Mouse (Mus musculus) intestine, postnatal 0 days (tissue): ENCODE data around the gene Nenf. TPM values are rescaled to one million over a fixed set of nuclear protein-coding genes. Genes with fewer than 3 reads are reported as not detected.

Source experiments
- ATAC-seq: fragments of 200-750 bp; cut with Nextera tagmentation; 2 replicates; pipeline ENCODE4 v1.8.0; 2017; ENCODE audit warnings: mild to moderate bottlenecking, moderate TSS enrichment, moderate library complexity
- H3K27ac ChIP-seq: fragments of 300-500 bp; sonication (generic); 2 replicates; pipeline ENCODE4 v1.5.1; 2014; ENCODE audit warnings: mild to moderate bottlenecking, low read depth, low read length, moderate library complexity
- H3K27me3 ChIP-seq: fragments of 300-500 bp; sonication (generic); replicated peaks from 2 replicates; pipeline ENCODE4 v1.6.1; 2014; ENCODE audit warnings: low read length, mixed read lengths; ENCODE audit not compliant: control insufficient read depth, insufficient read depth
- H3K36me3 ChIP-seq: fragments of 300-500 bp; sonication (generic); 2 replicates; pipeline ENCODE4 v1.6.1; 2014; ENCODE audit warnings: mild to moderate bottlenecking, moderate library complexity; ENCODE audit not compliant: control insufficient read depth, insufficient read depth
- H3K4me1 ChIP-seq: fragments of 300-500 bp; sonication (generic); replicated peaks from 2 replicates; pipeline ENCODE4 v1.6.1; 2014; ENCODE audit warnings: antibody characterized with exemption, low read length, mixed read lengths; ENCODE audit not compliant: control insufficient read depth, insufficient read depth
- H3K4me2 ChIP-seq: fragments of 300-500 bp; sonication (generic); replicated peaks from 2 replicates; pipeline ENCODE4 v1.6.1; 2014; ENCODE audit warnings: low read depth, mild to moderate bottlenecking, moderate library complexity
- H3K4me3 ChIP-seq: fragments of 300-500 bp; sonication (generic); 2 replicates; pipeline ENCODE4 v1.5.1; 2014; ENCODE audit warnings: low read depth, low read length
- H3K9ac ChIP-seq: fragments of 300-500 bp; sonication (generic); 2 replicates; pipeline ENCODE4 v1.6.1; 2014; ENCODE audit warnings: mild to moderate bottlenecking, low read depth, low read length
- H3K9me3 ChIP-seq: fragments of 300-500 bp; sonication (generic); 2 replicates; pipeline ENCODE4 v1.6.1; 2016; ENCODE audit warnings: mixed run types; ENCODE audit not compliant: control insufficient read depth
- CTCF ChIP-seq: sonication (generic); IDR thresholded peaks from 2 replicates; pipeline ENCODE4 v1.5.1; 2016; ENCODE audit warnings: low read depth, mild to moderate bottlenecking, control low read depth, antibody characterized with exemption, moderate library complexity
- WGBS: fragments of 180-500 bp; shearing (Covaris S2); extraction: QIAGEN DNeasy Blood & Tissue Kit; methylation state at CpG from one replicate; pipeline ENCODE4 v1.1.7; 2014; 5-methylcytosine and 5-hydroxymethylcytosine counted together
- polyA plus RNA-seq: library from polyadenylated mRNA; unstranded; fragments of >200 nt; fragmentation: Nextera tagmentation; extraction: Ambion mirVana; gene quantifications from 2 replicates; pipeline ENCODE4 v1.2.1, GENCODE M21; 2015

The Nenf gene
- polyA plus RNA-seq, 1 experiment from 2014 or later, result 174 TPM

DNA sequence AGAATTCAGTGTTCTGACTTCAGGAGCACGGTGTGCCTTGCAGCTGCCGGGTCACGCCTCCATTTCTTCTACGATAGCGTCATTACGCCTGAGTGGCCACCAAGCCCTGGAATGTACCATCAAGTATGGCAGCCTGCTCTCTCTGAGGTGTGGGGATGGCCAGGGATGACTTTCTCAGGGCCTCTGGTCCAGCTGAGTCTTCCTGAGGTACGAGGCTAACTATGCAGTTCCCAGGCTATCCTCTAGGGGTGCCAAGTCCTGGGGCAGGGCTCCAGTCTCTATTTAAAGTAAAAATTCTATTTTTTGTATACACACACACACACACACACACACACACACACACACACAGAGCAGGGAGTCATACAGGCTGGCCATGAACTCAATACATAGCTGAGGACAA, 12.4 kb downstream of the Nenf start:
- Histone ChIP-seq H3K27me3 (no peaks in the 10 kb centered on the region), H3K9ac (no peak overlapping the region), H3K9me3 (no peaks in the 10 kb centered on the region), H3K4me3 (no peak overlapping the region), H3K4me2 (no peak overlapping the region), H3K27ac (no peak overlapping the region), H3K4me1 (no peaks in the 10 kb centered on the region), H3K36me3 (peaks cover 5% of the 10 kb centered on the region; the same call in 1 of the 2 replicates)
- no peak for ATAC-seq
- WGBS, result 70% methylated on average over 7 of the region's 7 CpGs
- TF ChIP-seq CTCF, result peak; percentile 68

DNA sequence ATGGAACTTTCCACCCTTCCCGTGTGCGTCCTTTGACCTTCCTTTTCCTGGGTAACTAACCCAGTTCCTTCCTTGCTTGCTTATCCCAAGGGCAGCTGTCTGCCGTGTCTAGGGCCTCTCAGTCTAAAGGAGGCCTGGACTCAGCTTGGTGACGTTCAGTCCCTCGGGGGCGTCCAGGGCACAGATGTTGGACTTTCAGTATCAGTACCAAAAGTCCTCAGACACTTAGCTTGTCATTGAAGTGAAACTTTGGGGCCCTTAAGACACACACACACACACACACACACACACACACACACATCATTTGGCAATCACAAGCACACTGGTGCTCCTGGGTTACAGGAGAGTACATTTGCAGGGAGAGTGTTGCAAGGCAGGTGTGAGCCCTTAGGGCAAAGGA, 13.8 kb downstream of the Nenf start:
- Histone ChIP-seq H3K27me3 (no peaks in the 10 kb centered on the region), H3K27ac (peak overlapping the region; percentile 46; the same call in 1 of the 2 replicates), H3K4me2 (no peak overlapping the region), H3K4me3 (no peak overlapping the region), H3K4me1 (no peaks in the 10 kb centered on the region), H3K36me3 (peaks cover 5% of the 10 kb centered on the region; the same call in 1 of the 2 replicates), H3K9me3 (no peaks in the 10 kb centered on the region), H3K9ac (no peak overlapping the region)
- TF ChIP-seq CTCF, result no peak
- ATAC-seq, result peak; percentile 81
- WGBS, result 55% methylated on average over 6 of the region's 6 CpGs

DNA sequence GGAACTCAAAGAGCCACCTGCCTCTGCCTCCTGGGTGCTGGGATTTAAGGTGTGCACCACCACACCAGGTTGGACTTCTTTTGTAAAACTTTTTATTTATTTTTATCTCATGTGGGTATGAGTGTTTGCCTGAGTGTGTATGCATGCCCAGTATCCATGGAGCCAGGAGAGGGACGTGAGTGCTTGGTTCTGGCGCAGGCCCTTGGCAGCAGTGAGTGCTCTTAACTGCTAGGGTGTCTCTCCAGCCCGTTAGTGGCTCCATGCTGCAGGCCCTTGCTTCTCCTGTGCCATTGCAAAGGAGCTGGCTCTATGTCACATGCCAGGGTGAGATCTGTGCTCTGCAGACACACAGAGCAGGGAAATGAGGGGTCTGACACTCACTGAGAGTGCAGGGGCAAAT, 14.3 kb downstream of the Nenf start:
- ATAC-seq, result no peak
- Histone ChIP-seq H3K4me2 (no peak overlapping the region), H3K9ac (no peak overlapping the region), H3K4me3 (no peak overlapping the region), H3K9me3 (no peaks in the 10 kb centered on the region), H3K36me3 (peaks cover 5% of the 10 kb centered on the region; the same call in 1 of the 2 replicates), H3K4me1 (no peaks in the 10 kb centered on the region), H3K27ac (peak overlapping the region; percentile 46; the same call in 1 of the 2 replicates), H3K27me3 (no peaks in the 10 kb centered on the region)
- WGBS, result 71% methylated on average over 3 of the region's 3 CpGs
- no peak for TF ChIP-seq CTCF

DNA sequence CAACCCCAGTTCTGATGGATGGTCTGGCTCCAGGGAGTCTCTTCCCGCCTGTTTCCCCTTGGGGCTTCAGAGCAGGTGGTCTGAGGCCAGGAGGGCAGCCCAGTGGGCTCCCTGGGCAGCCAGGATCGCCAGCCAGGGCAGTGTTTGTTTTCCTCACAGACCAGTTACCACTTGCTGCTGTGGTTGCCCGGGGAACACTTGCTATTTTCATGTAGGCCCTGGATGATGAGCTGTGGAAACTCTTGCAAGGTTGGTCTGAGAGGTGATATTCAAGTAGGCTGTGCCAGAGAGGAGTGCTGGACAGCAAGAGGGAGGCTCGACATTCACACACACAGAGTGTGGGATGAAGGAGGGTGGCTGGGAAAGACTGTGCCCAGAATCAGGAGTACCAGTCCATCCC, 16.1 kb downstream of the Nenf start:
- Histone ChIP-seq H3K4me1 (no peaks in the 10 kb centered on the region), H3K4me2 (no peak overlapping the region), H3K9me3 (no peaks in the 10 kb centered on the region), H3K9ac (no peak overlapping the region), H3K36me3 (no peaks in the 10 kb centered on the region), H3K27me3 (no peaks in the 10 kb centered on the region), H3K4me3 (no peak overlapping the region), H3K27ac (no peak overlapping the region)
- 59% methylated on average over 4 of the region's 4 CpGs for WGBS
- no peak for TF ChIP-seq CTCF
- ATAC-seq, result no peak

DNA sequence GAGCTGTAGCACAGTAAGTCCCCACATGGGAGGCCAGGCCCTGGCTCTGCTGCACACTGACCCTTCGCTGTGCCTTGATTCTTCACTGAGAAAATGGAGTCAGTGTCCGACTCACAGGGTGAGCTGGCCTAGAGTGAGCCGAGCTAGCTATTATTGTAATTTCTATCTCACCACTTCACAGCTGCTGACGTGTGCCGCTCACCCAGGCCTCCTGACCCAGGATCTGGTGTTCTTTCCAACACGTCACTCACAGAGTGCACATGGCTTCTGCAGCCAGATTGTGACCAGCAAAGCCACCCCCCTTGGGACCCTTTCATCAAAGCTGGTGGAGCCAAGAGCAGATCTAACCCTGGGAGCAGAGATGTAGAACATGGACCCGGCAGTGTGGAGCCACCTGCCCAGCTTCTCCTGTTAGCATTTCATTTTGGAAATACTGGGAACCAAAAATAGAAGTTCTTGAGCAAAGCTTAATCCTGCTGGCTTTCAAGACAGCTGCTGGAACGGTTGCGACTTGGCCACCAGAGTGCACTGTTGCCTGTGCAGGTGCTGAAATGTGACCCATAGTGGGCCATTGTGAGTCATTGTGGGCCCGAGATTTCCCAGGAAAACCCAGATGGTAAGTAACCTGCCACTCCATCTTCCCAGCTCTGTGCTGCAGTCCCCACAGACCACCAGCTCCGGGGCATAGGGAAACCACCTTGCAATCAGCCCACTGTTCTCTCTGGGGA, 18.6 kb downstream of the Nenf start:
- WGBS, result 55% methylated on average over 11 of the region's 11 CpGs
- H3K9me3 ChIP-seq, result no peaks in the 10 kb centered on the region

DNA sequence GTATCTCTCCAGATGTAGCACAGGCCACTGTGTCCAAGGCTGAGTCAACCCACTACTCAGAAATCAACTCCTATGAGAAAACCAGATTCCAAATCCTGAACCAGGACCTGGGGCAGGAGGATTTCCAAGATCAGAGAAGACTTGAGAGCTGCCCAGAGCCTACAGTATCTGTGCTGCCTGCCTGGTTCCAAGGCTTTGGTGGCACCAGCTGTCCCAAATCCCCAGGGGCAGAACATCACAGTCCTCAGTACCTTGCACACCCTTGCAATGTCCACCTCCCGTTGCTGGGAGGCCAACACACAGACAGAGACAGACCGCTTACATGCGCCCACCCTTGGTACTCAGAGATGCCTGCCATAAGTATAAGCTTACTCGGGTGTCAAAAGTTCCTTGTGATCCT, 19.7 kb downstream of the Nenf start:
- H3K4me2 ChIP-seq, result no peak overlapping the region
- WGBS, result 93% methylated on average over 4 of the region's 4 CpGs

More for the DNA sequence above, 18.6 kb downstream of the Nenf start:
- Histone ChIP-seq H3K36me3 (no peaks in the 10 kb centered on the region), H3K27ac (no peak overlapping the region), H3K4me3 (no peak overlapping the region), H3K9ac (no peak overlapping the region), H3K27me3 (no peaks in the 10 kb centered on the region), H3K4me2 (no peak overlapping the region), H3K4me1 (no peaks in the 10 kb centered on the region)
- TF ChIP-seq CTCF, result peak; percentile 83
- ATAC-seq, result no peak

More for the DNA sequence above, 19.7 kb downstream of the Nenf start:
- Histone ChIP-seq H3K36me3 (no peaks in the 10 kb centered on the region), H3K27me3 (no peaks in the 10 kb centered on the region), H3K9me3 (no peaks in the 10 kb centered on the region), H3K27ac (no peak overlapping the region), H3K4me1 (no peaks in the 10 kb centered on the region), H3K4me3 (no peak overlapping the region), H3K9ac (no peak overlapping the region)
- TF ChIP-seq CTCF, result no peak
- ATAC-seq, result no peak
